Mouse (Mus musculus): ENCODE measurements around the gene Sh3d21. TPM values are rescaled to one million over a fixed set of nuclear protein-coding genes. Genes with fewer than 3 reads are reported as not detected.

Gene Sh3d21
- polyA plus RNA-seq, 1 experiment = 10.1 TPM

GRCm38 (mm10) chr4:126146974-126147532, 16.2 kb downstream of the Sh3d21 start:
- peak; percentile 16 for DNase-seq (ENCODE audit: low spot score)

GRCm38 (mm10) chr4:126145396-126145795, 17.9 kb downstream of the Sh3d21 start:
- DNase-seq (ENCODE audit: low spot score) = no peak

- no peak for DNase-seq (ENCODE audit: low spot score)
Observed at GRCm38 (mm10) chr4:126141021-126141420, 22.3 kb downstream of the Sh3d21 start.

GRCm38 (mm10) chr4:126137773-126138172, 25.5 kb downstream of the Sh3d21 start:
- no peak for DNase-seq (ENCODE audit: low spot score)

- no peak for DNase-seq (ENCODE audit: low spot score)
Observed at GRCm38 (mm10) chr4:126134639-126135038, 28.7 kb downstream of the Sh3d21 start.

GRCm38 (mm10) chr4:126134236-126134635, 29.1 kb downstream of the Sh3d21 start:
- no peak for DNase-seq (ENCODE audit: low spot score)

- DNase-seq (ENCODE audit: low spot score) = no peak
Observed at GRCm38 (mm10) chr4:126132636-126133264, 30.5 kb downstream of the Sh3d21 start.

GRCm38 (mm10) chr4:126131290-126132121, 31.8 kb downstream of the Sh3d21 start:
- no peak for DNase-seq (ENCODE audit: low spot score)

- no peak for DNase-seq (ENCODE audit: low spot score)
Observed at GRCm38 (mm10) chr4:126130502-126130901, 32.8 kb downstream of the Sh3d21 start.

GRCm38 (mm10) chr4:126123309-126124040, 39.8 kb downstream of the Sh3d21 start:
- DNase-seq (ENCODE audit: low spot score) = no peak

- no peak for DNase-seq (ENCODE audit: low spot score)
Observed at GRCm38 (mm10) chr4:126120506-126120905, 42.8 kb downstream of the Sh3d21 start.

GRCm38 (mm10) chr4:126120052-126120451, 43.2 kb downstream of the Sh3d21 start:
- no peak for DNase-seq (ENCODE audit: low spot score)

GRCm38 (mm10) chr4:126119051-126119450, 44.2 kb downstream of the Sh3d21 start:
- no peak for DNase-seq (ENCODE audit: low spot score)

GRCm38 (mm10) chr4:126118651-126119050, 44.6 kb downstream of the Sh3d21 start:
- no peak for DNase-seq (ENCODE audit: low spot score)

GRCm38 (mm10) chr4:126117116-126117515, 46.2 kb downstream of the Sh3d21 start:
- DNase-seq (ENCODE audit: low spot score) = no peak

- no peak for DNase-seq (ENCODE audit: low spot score)
Observed at GRCm38 (mm10) chr4:126115871-126116521, 47.3 kb downstream of the Sh3d21 start.

- no peak for DNase-seq (ENCODE audit: low spot score)
Observed at GRCm38 (mm10) chr4:126115411-126115810, 47.9 kb downstream of the Sh3d21 start.

GRCm38 (mm10) chr4:126113943-126114342, 49.3 kb downstream of the Sh3d21 start:
- DNase-seq (ENCODE audit: low spot score) = peak; percentile 55

GRCm38 (mm10) chr4:126113243-126113642, 50.0 kb downstream of the Sh3d21 start:
- no peak for DNase-seq (ENCODE audit: low spot score)

GRCm38 (mm10) chr4:126111153-126111549, 52.1 kb downstream of the Sh3d21 start:
- DNase-seq (ENCODE audit: low spot score) = no peak

- peak; percentile 72 for DNase-seq (ENCODE audit: low spot score)
Observed at GRCm38 (mm10) chr4:126110374-126111152, 52.7 kb downstream of the Sh3d21 start.

All from urinary bladder, adult 2 months (tissue).